2 mouse cellular contexts compared by ENCODE assay signal in the genomic region with DNA sequence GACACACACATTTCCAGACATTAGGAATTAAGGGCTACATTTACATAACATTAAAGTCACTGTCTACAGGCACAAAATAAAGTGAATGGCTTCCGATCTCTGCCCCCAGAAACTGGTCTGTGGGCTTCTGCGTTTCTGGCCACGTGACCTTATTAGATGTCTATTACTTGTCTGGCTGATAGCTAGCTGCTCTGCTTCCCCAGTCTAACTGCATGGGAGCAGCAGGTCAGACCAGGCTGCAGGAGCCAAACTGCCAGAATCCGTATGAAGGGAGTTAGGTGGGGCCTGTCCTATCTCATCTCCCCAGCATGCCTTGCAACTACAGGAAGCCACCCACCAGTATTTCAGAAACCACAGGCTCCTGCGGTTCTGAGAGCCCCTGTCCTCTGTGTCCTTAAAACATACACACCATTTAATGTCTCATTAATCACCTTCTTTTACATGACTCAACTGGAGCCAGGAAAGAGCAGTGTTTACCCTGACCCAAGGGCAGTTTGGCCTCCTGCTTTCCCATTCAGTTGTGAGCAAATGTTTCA.
TF ChIP-seq lines count a peak whose summit lies in the region.

No protein-coding gene starts in this region.

TF ChIP-seq in CH12.LX, 34 proteins besides CTCF, POLR2A, EP300 and RAD21 (continued from another document):
- TF ChIP-seq SMC3 (IDR thresholded peaks at IDR 0.05; ENCODE audit: low read depth, low read length) (no peak), IRF4 (IDR thresholded peaks at IDR 0.05; ENCODE audit: low read depth, low read length) (no peak), KAT2A (IDR thresholded peaks at IDR 0.05; ENCODE audit: insufficient replicate concordance, low read length) (no peak), PAX5 (IDR thresholded peaks at IDR 0.05; ENCODE audit: low read length) (no peak), ZMIZ1 (IDR thresholded peaks at IDR 0.05; ENCODE audit: low read depth, low read length) (no peak), JUN (IDR thresholded peaks at IDR 0.05; ENCODE audit: insufficient read depth, low read depth, low read length) (no peak), MEF2A (IDR thresholded peaks at IDR 0.05; ENCODE audit: borderline replicate concordance, low read depth, low read length) (no peak), TCF12 (IDR thresholded peaks at IDR 0.05; ENCODE audit: low read depth, low read length) (no peak), BHLHE40 (IDR thresholded peaks at IDR 0.05; ENCODE audit: low read depth, low read length) (peak; percentile 9; the same call in 1 of the 2 replicates), E2F4 (IDR thresholded peaks at IDR 0.05; ENCODE audit: insufficient replicate concordance, low read depth, low read length) (no peak), ETS1 (conservative IDR thresholded peaks at IDR 0.05; ENCODE audit: low read depth, low read length) (no peak), ELF1 (IDR thresholded peaks at IDR 0.05; ENCODE audit: low read depth, low read length) (no peak), MXI1 (IDR thresholded peaks at IDR 0.05; ENCODE audit: low read depth, low read length) (no peak), POLR2AphosphoS2 (IDR thresholded peaks at IDR 0.05; ENCODE audit: low read depth, low read length) (no peak), SIN3A (IDR thresholded peaks at IDR 0.05; ENCODE audit: low read length) (peak; percentile 30; the same call in 1 of the 2 replicates), CHD1 (IDR thresholded peaks at IDR 0.05; ENCODE audit: low read depth, low read length) (no peak), MYC (IDR thresholded peaks at IDR 0.05; ENCODE audit: low read depth, low read length) (no peak), USF1 (IDR thresholded peaks at IDR 0.05; ENCODE audit: low read depth, low read length) (no peak; the same call in 1 of the 2 replicates), MAX (IDR thresholded peaks at IDR 0.05; ENCODE audit: low read length) (no peak), NELFE (IDR thresholded peaks at IDR 0.05; ENCODE audit: low read depth, low read length) (0 out of 2 replicates have a peak, but pooled peaks have one; percentile 13), UBTF (IDR thresholded peaks at IDR 0.05; ENCODE audit: low read depth, low read length) (no peak), MAZ (IDR thresholded peaks at IDR 0.05; ENCODE audit: low read depth, low read length) (no peak)

TF ChIP-seq in myocyte, 11 proteins besides CTCF, POLR2A, EP300 and RAD21 (continued from another document):
- TF ChIP-seq REST (IDR thresholded peaks at IDR 0.05; ENCODE audit: insufficient read depth, insufficient read length) (no peak), POLR2AphosphoS2 (IDR thresholded peaks at IDR 0.05; ENCODE audit: insufficient read length, low read depth) (no peak)
